Comparison of ENCODE assay signal across 9 mouse cellular contexts in the genomic region with DNA sequence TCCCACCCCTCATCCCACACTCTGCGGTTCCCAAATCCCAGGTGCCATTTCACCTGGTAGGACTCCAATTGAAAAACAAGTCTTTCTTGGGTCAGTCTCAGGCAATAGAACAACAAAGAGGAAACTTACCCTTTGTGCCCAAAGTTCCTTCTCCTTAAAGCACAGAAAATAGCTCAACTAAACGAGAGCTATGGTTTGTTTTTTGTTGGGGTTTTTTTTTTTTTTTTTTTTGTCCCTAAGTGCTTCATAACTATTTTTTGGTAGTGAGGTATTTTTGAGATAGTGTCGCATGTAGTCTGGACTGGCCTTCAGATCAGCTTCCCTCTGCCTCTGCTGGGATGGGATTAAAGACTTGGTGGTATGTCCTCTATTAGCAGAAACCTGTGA. TPM values are rescaled to one million over a fixed set of nuclear protein-coding genes. Genes with fewer than 3 reads are reported as not detected.
DNase-seq lines count a peak whose midpoint lies in the region; ATAC-seq and TF ChIP-seq lines count a peak whose summit lies in the region.
"Had no signal": no experiment of that assay in that cellular context is flagged by ENCODE, and none has a peak within 500 bp of the region (broad histone marks: within the 10 kb centered on the region; RNA-seq: fewer than 3 reads in every experiment).

No protein-coding gene starts in this region.

- peaks cover 2% of the 10 kb centered on the region; the same call in 1 of the 2 replicates for H3K79me2 ChIP-seq in MEL (ENCODE audit: control insufficient read depth, insufficient read depth, low read length, poor library complexity)

- H3K9me3 ChIP-seq in heart, embryonic 16.5 days (replicated peaks; ENCODE audit: control insufficient read depth, low read length), result no peaks in the 10 kb centered on the region
- no peaks in the 10 kb centered on the region for H3K9me3 ChIP-seq in MEL (replicated peaks; ENCODE audit: insufficient read depth, low read length)
- H3K9me3 ChIP-seq in hindbrain, embryonic 12.5 days (replicated peaks), result no peaks in the 10 kb centered on the region
- no peaks in the 10 kb centered on the region for H3K9me3 ChIP-seq in midbrain, embryonic 12.5 days

- no peak for DNase-seq in heart, postnatal 14 days
- no peak for DNase-seq in MEL (ENCODE audit: low read depth, low spot score)
- no peak for DNase-seq in urinary bladder, postnatal 25 days (ENCODE audit: low spot score)

- intact Hi-C loops in heart, postnatal 14 days (cut with DNase I), result no loop called here

- peak overlapping the region; percentile 57 for H3K4me3 ChIP-seq in heart, embryonic 16.5 days (ENCODE audit: low read length)
- H3K4me3 ChIP-seq in MEL (ENCODE audit: control insufficient read depth in 1 of 2, insufficient read depth in 1 of 2, low read depth in 2 of 2, low read length in 2 of 2), result peak overlapping the region; percentile 66 to 77
- peak overlapping the region; percentile 55 for H3K4me3 ChIP-seq in hindbrain, embryonic 12.5 days
- peak overlapping the region; percentile 76 for H3K4me3 ChIP-seq in midbrain, embryonic 12.5 days

- no peak for TF ChIP-seq EP300 in MEL (IDR thresholded peaks at IDR 0.05; ENCODE audit: low read depth in 1 of 2, low read length in 2 of 2)

- no peak for TF ChIP-seq POLR2A in MEL (IDR thresholded peaks at IDR 0.05; ENCODE audit: control insufficient read depth in 1 of 2, insufficient read depth in 1 of 2, low read depth in 1 of 2, low read length in 2 of 2, poor library complexity in 1 of 2)

- peaks cover 11% of the 10 kb centered on the region for H3K4me1 ChIP-seq in heart, embryonic 16.5 days (ENCODE audit: control insufficient read depth, insufficient read depth, low read length)
- peaks cover 15 to 22% of the 10 kb centered on the region in 2 experiments for H3K4me1 ChIP-seq in MEL (ENCODE audit: control insufficient read depth in 1 of 2, insufficient read depth in 2 of 2, low read length in 2 of 2)
- H3K4me1 ChIP-seq in hindbrain, embryonic 12.5 days, result peaks cover 8% of the 10 kb centered on the region; the same call in 1 of the 2 replicates
- peaks cover 10% of the 10 kb centered on the region for H3K4me1 ChIP-seq in midbrain, embryonic 12.5 days

- no peak for TF ChIP-seq RAD21 in MEL (IDR thresholded peaks at IDR 0.05; ENCODE audit: low read depth, low read length)

- H3K4me2 ChIP-seq in heart, embryonic 16.5 days (ENCODE audit: low read depth, low read length), result peak overlapping the region; percentile 87
- H3K4me2 ChIP-seq in hindbrain, embryonic 12.5 days (replicated peaks), result peak overlapping the region; percentile 58
- peak overlapping the region; percentile 74 for H3K4me2 ChIP-seq in midbrain, embryonic 12.5 days (replicated peaks)

- H3K36me3 ChIP-seq in heart, embryonic 16.5 days (ENCODE audit: control insufficient read depth, insufficient read depth), result peaks cover 7% of the 10 kb centered on the region; the same call in 1 of the 2 replicates
- H3K36me3 ChIP-seq in MEL (ENCODE audit: control insufficient read depth in 1 of 2, insufficient read depth in 2 of 2, low read length in 2 of 2), result peaks cover 8 to 29% of the 10 kb centered on the region in 2 experiments
- peaks cover 21% of the 10 kb centered on the region for H3K36me3 ChIP-seq in hindbrain, embryonic 12.5 days
- H3K36me3 ChIP-seq in midbrain, embryonic 12.5 days, result peaks cover 29% of the 10 kb centered on the region

- H3K27ac ChIP-seq in heart, embryonic 16.5 days (ENCODE audit: low read length), result peak overlapping the region; percentile 84
- peak overlapping the region; percentile 86 for H3K27ac ChIP-seq in MEL (ENCODE audit: control insufficient read depth, low read depth, low read length)
- H3K27ac ChIP-seq in hindbrain, embryonic 12.5 days, result peak overlapping the region; percentile 89
- peak overlapping the region; percentile 88 for H3K27ac ChIP-seq in midbrain, embryonic 12.5 days (replicated peaks)

- ATAC-seq in heart, embryonic 16.5 days (replicated peaks; ENCODE audit: extremely low read depth, insufficient read depth, low FRiP score), result no peak
- no peak for ATAC-seq in hindbrain, embryonic 12.5 days (ENCODE audit: low FRiP score)
- ATAC-seq in midbrain, embryonic 12.5 days (ENCODE audit: low FRiP score, low read depth), result no peak
- ATAC-seq in cerebellum, adult (ENCODE audit: insufficient number of reproducible peaks, low FRiP score, low TSS enrichment), result no peak
- ATAC-seq in monocyte, adult 5-6 weeks (replicated peaks; ENCODE audit: insufficient number of reproducible peaks, low FRiP score, low TSS enrichment, poor library complexity, severe bottlenecking), result no peak

- H3K27me3 ChIP-seq in heart, embryonic 16.5 days (ENCODE audit: control insufficient read depth, insufficient read depth, low read length), result no peaks in the 10 kb centered on the region
- H3K27me3 ChIP-seq in MEL (ENCODE audit: control insufficient read depth in 1 of 2, insufficient read depth in 2 of 2, low read length in 2 of 2), result no peaks in the 10 kb centered on the region
- no peaks in the 10 kb centered on the region for H3K27me3 ChIP-seq in hindbrain, embryonic 12.5 days
- H3K27me3 ChIP-seq in midbrain, embryonic 12.5 days, result no peaks in the 10 kb centered on the region

- TF ChIP-seq CTCF in MEL (IDR thresholded peaks at IDR 0.05 in 2 of 3, conservative IDR thresholded peaks at IDR 0.05 in 1 of 3; ENCODE audit: control insufficient read depth in 1 of 3, insufficient read depth in 1 of 3, low read depth in 2 of 3, low read length in 3 of 3, poor library complexity in 1 of 3, severe bottlenecking in 1 of 3), result no peak

- WGBS in heart, embryonic 16.5 days, result 32% methylated on average over 3 of the region's 3 CpGs
- 36% methylated on average over 3 of the region's 3 CpGs for WGBS in hindbrain, embryonic 12.5 days
- WGBS in midbrain, embryonic 12.5 days, result 37% methylated on average over 3 of the region's 3 CpGs

- peak overlapping the region; percentile 78 for H3K9ac ChIP-seq in heart, embryonic 16.5 days (ENCODE audit: low read length)
- peak overlapping the region; percentile 75 for H3K9ac ChIP-seq in MEL (ENCODE audit: control insufficient read depth, low read depth, low read length, poor library complexity, severe bottlenecking)
- H3K9ac ChIP-seq in hindbrain, embryonic 12.5 days, result peak overlapping the region; percentile 78
- H3K9ac ChIP-seq in midbrain, embryonic 12.5 days (replicated peaks), result peak overlapping the region; percentile 70

TF ChIP-seq in MEL, 35 proteins besides CTCF, POLR2A, EP300 and RAD21 (continues in another document):
- 0 out of 2 replicates have a peak, but pooled peaks have one; percentile 3 for TF ChIP-seq GABPA (IDR thresholded peaks at IDR 0.05; ENCODE audit: low read depth, low read length)
- TF ChIP-seq ZKSCAN1 (IDR thresholded peaks at IDR 0.05; ENCODE audit: low read depth, low read length), result 0 out of 2 replicates have a peak, but pooled peaks have one; percentile 6
- peak; percentile 69 for TF ChIP-seq ZNF384 (IDR thresholded peaks at IDR 0.05; ENCODE audit: low read depth, low read length)

RNA-seq across cellular contexts. Expression of a gene that starts 7.8 kb away (rescaled TPM):
- polyA plus RNA-seq in heart, embryonic 16.5 days (2015; fragmentation: Nextera tagmentation; extraction: Ambion mirVana), result 17.5 and 21.9 TPM in 2 replicates
- 1 to 10 TPM; 8.7 TPM for total RNA-seq in heart, postnatal 14 days (2021)
- 25.5 and 27.4 TPM in 2 replicates for total RNA-seq in MEL (2012; rRNA removed)
- polyA plus RNA-seq in MEL (2012; ENCODE audit: insufficient read depth in 1 of 2, insufficient read length in 2 of 2, low read depth in 1 of 2, low replicate concordance in 2 of 2, missing spikeins in 1 of 2), result 10 to 100 TPM in 1 of 2 experiments, not detected in 1; 39.8 TPM
- polyA plus RNA-seq in hindbrain, embryonic 12.5 days (2016; fragmentation: Nextera tagmentation; extraction: Ambion mirVana), result 33.9 and 38.7 TPM in 2 replicates
- 33.6 and 40.9 TPM in 2 replicates for polyA plus RNA-seq in midbrain, embryonic 12.5 days (2016; fragmentation: Nextera tagmentation; extraction: Ambion mirVana)
- 20.0 to 33.6 TPM (median 21.1 TPM) in 3 replicates for total RNA-seq in monocyte, adult 5-6 weeks (2017)

RNA-seq across cellular contexts. Expression of a gene that starts 22.0 kb away (rescaled TPM):
- 101 and 110 TPM in 2 replicates for polyA plus RNA-seq in heart, embryonic 16.5 days (2015; fragmentation: Nextera tagmentation; extraction: Ambion mirVana)
- 10 to 100 TPM; 74.4 to 76.0 TPM for total RNA-seq in heart, postnatal 14 days (2021)
- total RNA-seq in MEL (2012; rRNA removed), result 51.6 and 51.8 TPM in 2 replicates
- polyA plus RNA-seq in MEL (2012; ENCODE audit: insufficient read depth in 1 of 2, insufficient read length in 2 of 2, low read depth in 1 of 2, low replicate concordance in 2 of 2, missing spikeins in 1 of 2), result 100 to 1,000 TPM in 1 of 2 experiments, 10 to 100 TPM in 1; 47.6 to 145 TPM
- polyA plus RNA-seq in hindbrain, embryonic 12.5 days (2016; fragmentation: Nextera tagmentation; extraction: Ambion mirVana), result 86.8 and 96.3 TPM in 2 replicates
- polyA plus RNA-seq in midbrain, embryonic 12.5 days (2016; fragmentation: Nextera tagmentation; extraction: Ambion mirVana), result 79.2 and 85.9 TPM in 2 replicates
- 131 to 182 TPM (median 140 TPM) in 3 replicates for total RNA-seq in monocyte, adult 5-6 weeks (2017)

RNA-seq across cellular contexts. Expression of a gene that starts 22.6 kb away (rescaled TPM):
- 46.5 and 47.2 TPM in 2 replicates for polyA plus RNA-seq in heart, embryonic 16.5 days (2015; fragmentation: Nextera tagmentation; extraction: Ambion mirVana)
- total RNA-seq in heart, postnatal 14 days (2021), result 10 to 100 TPM; 29.2 to 30.0 TPM
- total RNA-seq in MEL (2012; rRNA removed), result 56.1 and 62.6 TPM in 2 replicates
- 10 to 100 TPM in 1 of 2 experiments, not detected in 1; 57.7 TPM for polyA plus RNA-seq in MEL (2012; ENCODE audit: insufficient read depth in 1 of 2, insufficient read length in 2 of 2, low read depth in 1 of 2, low replicate concordance in 2 of 2, missing spikeins in 1 of 2)
- 111 and 117 TPM in 2 replicates for polyA plus RNA-seq in hindbrain, embryonic 12.5 days (2016; fragmentation: Nextera tagmentation; extraction: Ambion mirVana)
- polyA plus RNA-seq in midbrain, embryonic 12.5 days (2016; fragmentation: Nextera tagmentation; extraction: Ambion mirVana), result 113 and 120 TPM in 2 replicates
- 90.8 to 119 TPM (median 99.4 TPM) in 3 replicates for total RNA-seq in monocyte, adult 5-6 weeks (2017)

RNA-seq across cellular contexts. Expression of a gene that starts 33.5 kb away (rescaled TPM):
- polyA plus RNA-seq in heart, embryonic 16.5 days (2015; fragmentation: Nextera tagmentation; extraction: Ambion mirVana), result 95.5 and 107 TPM in 2 replicates
- 10 to 100 TPM in 1 of 2 experiments, 1 to 10 TPM in 1; 9.7 to 19.3 TPM for total RNA-seq in heart, postnatal 14 days (2021)
- total RNA-seq in MEL (2012; rRNA removed), result 58.6 and 103 TPM in 2 replicates
- polyA plus RNA-seq in MEL (2012; ENCODE audit: insufficient read depth in 1 of 2, insufficient read length in 2 of 2, low read depth in 1 of 2, low replicate concordance in 2 of 2, missing spikeins in 1 of 2), result 100 to 1,000 TPM in 1 of 2 experiments, not detected in 1; 201 TPM
- polyA plus RNA-seq in hindbrain, embryonic 12.5 days (2016; fragmentation: Nextera tagmentation; extraction: Ambion mirVana), result 302 and 316 TPM in 2 replicates
- polyA plus RNA-seq in midbrain, embryonic 12.5 days (2016; fragmentation: Nextera tagmentation; extraction: Ambion mirVana), result 278 and 309 TPM in 2 replicates
- total RNA-seq in monocyte, adult 5-6 weeks (2017), result 91.7 to 118 TPM (median 94.0 TPM) in 3 replicates

RNA-seq across cellular contexts. Expression of a gene that starts 33.5 kb away (rescaled TPM):
- not detected in 2 replicates for polyA plus RNA-seq in heart, embryonic 16.5 days (2015; fragmentation: Nextera tagmentation; extraction: Ambion mirVana)
- total RNA-seq in heart, postnatal 14 days (2021), result not detected
- total RNA-seq in MEL (2012; rRNA removed), result not detected in 2 replicates
- polyA plus RNA-seq in MEL (2012; ENCODE audit: insufficient read depth in 1 of 2, insufficient read length in 2 of 2, low read depth in 1 of 2, low replicate concordance in 2 of 2, missing spikeins in 1 of 2), result not detected
- polyA plus RNA-seq in hindbrain, embryonic 12.5 days (2016; fragmentation: Nextera tagmentation; extraction: Ambion mirVana), result 0.93 and 1.0 TPM in 2 replicates
- 0.78 TPM in 1 of 2 replicates, not detected in the other for polyA plus RNA-seq in midbrain, embryonic 12.5 days (2016; fragmentation: Nextera tagmentation; extraction: Ambion mirVana)
- not detected in 3 replicates for total RNA-seq in monocyte, adult 5-6 weeks (2017)
- total RNA-seq: common myeloid progenitor, adult 5-6 weeks had no signal
